Mouse (Mus musculus): ENCODE results near the gene Srr.

The Srr gene

GRCm38 (mm10) chr11:74863471-74863870 lies 62.3 kb downstream of the Srr start:
- no peak for DNase-seq (ENCODE audit: low spot score in 2 of 2)

DNA sequence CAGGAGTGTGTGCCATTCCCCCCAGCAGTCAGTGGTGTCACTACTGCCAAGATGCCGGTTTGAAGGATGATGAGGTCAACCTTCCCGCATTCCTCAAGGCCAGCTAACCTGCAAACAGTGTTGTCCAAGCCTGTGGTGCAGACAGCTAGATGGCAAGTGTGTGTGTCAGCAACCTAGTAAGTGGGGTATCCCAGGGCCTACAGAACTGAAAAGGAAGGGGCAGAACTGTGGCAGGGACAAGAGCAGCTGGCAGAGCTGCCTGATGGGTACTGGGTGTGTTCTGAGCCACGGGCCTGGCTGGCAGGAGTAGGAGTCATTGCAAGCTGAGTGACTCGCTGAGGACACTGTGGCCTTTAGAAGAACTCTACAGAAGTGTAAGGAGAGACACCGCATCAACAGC lies 63.6 kb downstream of the Srr start:
- DNase-seq (ENCODE audit: low spot score in 2 of 2) = no peak

DNA sequence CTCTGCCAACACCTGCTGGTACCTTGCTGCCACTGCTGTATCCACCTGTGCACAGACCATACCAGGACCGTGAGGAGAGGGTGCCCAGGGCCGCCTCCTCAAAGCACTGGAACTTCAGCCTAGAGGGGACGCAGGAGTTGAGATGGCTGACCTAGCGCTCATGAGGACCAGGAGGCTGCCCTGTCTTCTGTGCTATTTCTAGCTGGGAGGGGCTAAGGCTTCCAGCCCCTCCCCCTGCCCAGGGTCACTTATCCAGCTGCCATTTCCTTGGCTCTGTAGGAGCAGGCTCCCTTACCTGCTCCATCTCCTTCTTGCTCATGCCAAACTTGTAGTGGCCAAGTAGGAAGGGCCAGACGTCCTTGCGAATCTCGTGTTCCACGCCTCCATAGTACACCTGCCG lies 68.0 kb downstream of the Srr start:
- DNase-seq (ENCODE audit: low spot score in 2 of 2) = no peak

All from frontal cortex, postnatal 14 days (tissue).